Mouse (Mus musculus): Measurements from ENCODE around the gene Sycn. TPM values are rescaled to one million over a fixed set of nuclear protein-coding genes. Genes with fewer than 3 reads are reported as not detected.

Gene Sycn
- not detected in 2 replicates for total RNA-seq (2023)

DNA sequence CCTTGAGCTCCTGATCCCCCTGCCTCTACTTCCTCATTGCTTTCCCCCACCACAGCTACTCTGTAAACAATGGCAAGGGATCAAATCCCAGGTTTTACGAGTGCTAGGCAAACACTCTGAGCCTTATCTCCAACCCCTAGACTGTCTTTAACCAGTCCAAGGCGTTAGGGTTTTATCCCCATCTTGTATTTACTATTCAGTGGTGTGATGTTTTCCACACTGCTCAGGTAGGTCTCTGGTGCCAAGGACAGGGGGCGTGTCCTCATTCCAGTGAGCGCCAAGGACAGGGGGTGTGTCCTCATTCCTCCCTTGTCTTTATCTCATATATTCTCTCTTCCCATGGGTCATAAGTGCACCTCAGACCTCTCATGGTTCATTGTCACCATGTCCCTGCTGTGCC is at the start of gene Sycn:
TSS of gene Sycn (plus strand) at position 360 of the 400 bp plus-strand sequence.

DNA sequence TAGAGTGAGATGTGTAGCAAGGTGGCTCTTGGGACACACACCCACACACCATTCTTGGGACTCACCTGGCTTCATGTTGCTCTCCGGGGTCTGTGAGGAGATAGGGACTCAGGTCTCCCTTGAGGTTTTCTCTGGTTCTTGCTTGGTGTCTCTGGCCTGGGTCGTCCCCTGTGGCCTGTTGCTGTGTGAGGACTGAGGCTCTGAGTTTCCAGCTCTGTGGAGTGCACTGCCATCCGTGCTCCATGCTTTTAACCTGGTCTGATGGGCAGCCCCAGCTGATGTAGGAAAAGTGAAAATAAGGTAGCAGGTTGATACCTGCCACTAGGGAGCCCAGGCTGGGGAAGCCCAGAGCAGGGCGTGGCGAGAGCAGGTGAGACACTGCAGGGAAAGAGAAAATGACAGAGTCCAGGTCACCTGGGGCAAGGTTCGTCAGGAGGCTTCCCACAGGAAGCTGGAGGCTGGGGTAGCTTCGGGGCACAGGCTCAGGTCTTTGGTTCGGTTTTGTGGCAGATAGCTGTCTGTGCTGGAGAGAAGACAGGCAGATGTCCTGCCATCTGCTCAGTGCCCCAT is 30.2 kb upstream of the Sycn start, which contains the start of gene Ifnl2:
TSS of gene Ifnl2 (minus strand) at position 51 of the 570 bp plus-strand sequence.

DNA sequence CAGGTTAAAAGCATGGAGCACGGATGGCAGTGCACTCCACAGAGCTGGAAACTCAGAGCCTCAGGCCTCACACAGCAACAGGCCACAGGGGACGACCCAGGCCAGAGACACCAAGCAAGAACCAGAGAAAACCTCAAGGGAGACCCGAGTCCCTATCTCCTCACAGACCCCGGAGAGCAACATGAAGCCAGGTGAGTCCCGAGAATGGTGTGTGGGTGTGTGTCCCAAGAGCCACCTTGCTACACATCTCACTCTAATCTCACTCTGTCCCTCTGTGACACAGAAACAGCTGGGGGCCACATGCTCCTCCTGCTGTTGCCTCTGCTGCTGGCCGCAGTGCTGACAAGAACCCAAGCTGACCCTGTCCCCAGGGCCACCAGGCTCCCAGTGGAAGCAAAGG is 18.1 kb upstream of the Sycn start, which contains the start of gene Ifnl3:
TSS of gene Ifnl3 (plus strand) at position 301 of the 400 bp plus-strand sequence.

DNA sequence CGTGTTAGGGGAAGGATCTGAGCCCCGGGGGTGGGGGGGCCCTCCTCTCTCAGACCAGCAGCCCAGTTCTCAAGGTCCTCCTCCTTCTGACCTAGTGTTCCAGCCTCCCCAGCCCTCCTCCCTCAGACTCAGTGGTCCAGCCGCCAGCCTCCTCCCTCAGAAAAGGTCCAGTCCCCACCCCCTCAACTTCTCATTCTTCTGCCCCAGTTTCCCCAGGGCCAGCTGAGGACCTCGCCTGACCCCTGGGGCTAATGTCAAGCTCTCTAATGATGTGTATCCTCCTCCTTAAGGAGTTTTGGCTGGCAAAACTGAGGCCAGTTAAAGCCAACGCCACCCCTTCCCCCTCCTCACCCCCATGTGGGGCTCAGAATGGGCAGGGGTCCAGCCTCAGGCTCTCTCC is 6.5 kb downstream of the Sycn start, which contains the start of gene Nccrp1:
TSS of gene Nccrp1 (minus strand) at position 101 of the 400 bp plus-strand sequence.

Other genes starting within 250 kb of the Sycn start
- not detected in 2 replicates for gene Selenov, start 249.7 kb upstream of the Sycn start, total RNA-seq (2023)
- not detected in 2 replicates for gene Dll3, start 238.6 kb upstream of the Sycn start, total RNA-seq (2023)
- gene Timm50, start 228.8 kb upstream of the Sycn start, total RNA-seq (2023): 30.5 and 34.3 TPM in 2 replicates
- 75.3 and 85.3 TPM in 2 replicates for gene Supt5, start 202.1 kb upstream of the Sycn start, total RNA-seq (2023)
- 615 and 788 TPM in 2 replicates for gene Rps16, start 190.2 kb upstream of the Sycn start, total RNA-seq (2023)
- gene Plekhg2, start 168.3 kb upstream of the Sycn start, total RNA-seq (2023): 23.5 and 27.9 TPM in 2 replicates
- gene Zfp36, start 160.6 kb upstream of the Sycn start, total RNA-seq (2023): 1,259 and 1,483 TPM in 2 replicates
- gene Med29, start 148.2 kb upstream of the Sycn start, total RNA-seq (2023): 7.6 and 8.2 TPM in 2 replicates
- 67.1 and 90.2 TPM in 2 replicates for gene Paf1, start 147.9 kb upstream of the Sycn start, total RNA-seq (2023)
- 593 and 595 TPM in 2 replicates for gene Gmfg, start 103.4 kb upstream of the Sycn start, total RNA-seq (2023)
- gene Lrfn1, start 88.9 kb upstream of the Sycn start, total RNA-seq (2023): 1.8 and 3.4 TPM in 2 replicates
- gene Ifnl2, start 30.4 kb upstream of the Sycn start, total RNA-seq (2023): not detected in 2 replicates
- gene Ifnl3, start 18.0 kb upstream of the Sycn start, total RNA-seq (2023): not detected in 2 replicates
- 0.60 and 0.68 TPM in 2 replicates for gene Nccrp1, start 6.4 kb downstream of the Sycn start, total RNA-seq (2023)
- 67.4 and 83.8 TPM in 2 replicates for gene Samd4b, start 57.3 kb downstream of the Sycn start, total RNA-seq (2023)
- gene Pak4, start 57.3 kb downstream of the Sycn start, total RNA-seq (2023): 7.0 and 7.5 TPM in 2 replicates
- gene Acp7, start 90.4 kb downstream of the Sycn start, total RNA-seq (2023): not detected in 2 replicates
- gene Fbxo27, start 152.0 kb downstream of the Sycn start, total RNA-seq (2023): 0.95 TPM in 1 of 2 replicates, not detected in the other
- gene Fbxo17, start 175.9 kb downstream of the Sycn start, total RNA-seq (2023): 2.2 and 4.9 TPM in 2 replicates
- gene Mrps12, start 200.9 kb downstream of the Sycn start, total RNA-seq (2023): 13.6 and 16.0 TPM in 2 replicates
- gene Sars2, start 201.1 kb downstream of the Sycn start, total RNA-seq (2023): 6.7 and 8.1 TPM in 2 replicates
- not detected in 2 replicates for gene Ccer2, start 215.3 kb downstream of the Sycn start, total RNA-seq (2023)
- gene Sirt2, start 225.8 kb downstream of the Sycn start, total RNA-seq (2023): 79.6 and 98.8 TPM in 2 replicates
- gene Nfkbib, start 226.6 kb downstream of the Sycn start, total RNA-seq (2023): 69.5 and 83.2 TPM in 2 replicates
- gene Rinl, start 248.1 kb downstream of the Sycn start, total RNA-seq (2023): 98.4 and 115 TPM in 2 replicates

All from neutrophil, adult 65 days (primary cell).